Mouse (Mus musculus): ENCODE measurements around the gene Foxf1. TPM values are rescaled to one million over a fixed set of nuclear protein-coding genes. Genes with fewer than 3 reads are reported as not detected.

Gene Foxf1
- polyA plus RNA-seq, 1 experiment from 2014 or later: 1.7 TPM

GRCm38 (mm10) chr8:121117906-121118305 lies 33.7 kb downstream of the Foxf1 start:
- H3K9ac ChIP-seq: no peak overlapping the region; the same call in 1 of the 2 replicates

GRCm38 (mm10) chr8:121118634-121119420 lies 34.6 kb downstream of the Foxf1 start:
- Histone ChIP-seq H3K36me3 (replicated peaks; ENCODE audit: control insufficient read depth, insufficient read depth) (no peaks in the 10 kb centered on the region), H3K4me1 (replicated peaks; ENCODE audit: control insufficient read depth, insufficient read depth, low read length) (no peaks in the 10 kb centered on the region), H3K27ac (no peak overlapping the region), H3K9me3 (ENCODE audit: control insufficient read depth, low read length) (no peaks in the 10 kb centered on the region), H3K9ac (no peak overlapping the region), H3K4me2 (replicated peaks) (no peak overlapping the region), H3K27me3 (ENCODE audit: control insufficient read depth, insufficient read depth, low read length) (peaks cover 100% of the 10 kb centered on the region), H3K4me3 (replicated peaks; ENCODE audit: low read length) (peak overlapping the region; percentile 28)
- no peak for DNase-seq (ENCODE audit: low spot score)
- WGBS: 2% methylated on average over 18 of the region's 18 CpGs
- no peak for ATAC-seq (ENCODE audit: low FRiP score)

More at GRCm38 (mm10) chr8:121117906-121118305, 33.7 kb downstream of the Foxf1 start:
- H3K4me1 ChIP-seq (replicated peaks; ENCODE audit: control insufficient read depth, insufficient read depth, low read length): no peaks in the 10 kb centered on the region
- H3K4me3 ChIP-seq (replicated peaks; ENCODE audit: low read length): peak overlapping the region; percentile 28
- ATAC-seq (ENCODE audit: low FRiP score): no peak
- H3K27ac ChIP-seq: no peak overlapping the region
- H3K27me3 ChIP-seq (ENCODE audit: control insufficient read depth, insufficient read depth, low read length): peaks cover 97% of the 10 kb centered on the region
- no peak for DNase-seq (ENCODE audit: low spot score)
- peak overlapping the region; percentile 53; the same call in 1 of the 2 replicates for H3K4me2 ChIP-seq (replicated peaks)
- WGBS: 0% methylated on average over 28 of the region's 28 CpGs
- no peaks in the 10 kb centered on the region for H3K36me3 ChIP-seq (replicated peaks; ENCODE audit: control insufficient read depth, insufficient read depth)
- H3K9me3 ChIP-seq (ENCODE audit: control insufficient read depth, low read length): no peaks in the 10 kb centered on the region

GRCm38 (mm10) chr8:121119635-121120455 lies 35.7 kb downstream of the Foxf1 start:
- H3K9me3 ChIP-seq (ENCODE audit: control insufficient read depth, low read length): no peaks in the 10 kb centered on the region
- 3% methylated on average over 12 of the region's 12 CpGs for WGBS
- H3K9ac ChIP-seq: no peak overlapping the region
- H3K36me3 ChIP-seq (replicated peaks; ENCODE audit: control insufficient read depth, insufficient read depth): no peaks in the 10 kb centered on the region
- H3K4me3 ChIP-seq (replicated peaks; ENCODE audit: low read length): peak overlapping the region; percentile 28
- H3K4me1 ChIP-seq (replicated peaks; ENCODE audit: control insufficient read depth, insufficient read depth, low read length): no peaks in the 10 kb centered on the region
- H3K27me3 ChIP-seq (ENCODE audit: control insufficient read depth, insufficient read depth, low read length): peaks cover 100% of the 10 kb centered on the region
- ATAC-seq (ENCODE audit: low FRiP score) (no peak), DNase-seq (ENCODE audit: low spot score) (no peak)
- H3K4me2 ChIP-seq (replicated peaks): no peak overlapping the region; the same call in 1 of the 2 replicates
- no peak overlapping the region for H3K27ac ChIP-seq

- WGBS: 7% methylated on average over 17 of the region's 17 CpGs
- peak overlapping the region; percentile 1; the same call in 1 of the 2 replicates for H3K4me3 ChIP-seq (replicated peaks; ENCODE audit: low read length)
Measured at GRCm38 (mm10) chr8:121120456-121121419, 36.6 kb downstream of the Foxf1 start.

GRCm38 (mm10) chr8:121121704-121122103 lies 37.5 kb downstream of the Foxf1 start:
- WGBS: 7% methylated on average over 8 of the region's 8 CpGs
- H3K4me2 ChIP-seq (replicated peaks): no peak overlapping the region
- ATAC-seq (ENCODE audit: low FRiP score) (no peak), DNase-seq (ENCODE audit: low spot score) (no peak)
- H3K4me3 ChIP-seq (replicated peaks; ENCODE audit: low read length): no peak overlapping the region
- no peak overlapping the region for H3K27ac ChIP-seq
- no peaks in the 10 kb centered on the region for H3K4me1 ChIP-seq (replicated peaks; ENCODE audit: control insufficient read depth, insufficient read depth, low read length)
- no peaks in the 10 kb centered on the region for H3K36me3 ChIP-seq (replicated peaks; ENCODE audit: control insufficient read depth, insufficient read depth)
- H3K9me3 ChIP-seq (ENCODE audit: control insufficient read depth, low read length): no peaks in the 10 kb centered on the region
- peaks cover 100% of the 10 kb centered on the region for H3K27me3 ChIP-seq (ENCODE audit: control insufficient read depth, insufficient read depth, low read length)
- H3K9ac ChIP-seq: no peak overlapping the region

More at GRCm38 (mm10) chr8:121120456-121121419, 36.6 kb downstream of the Foxf1 start:
- no peak for ATAC-seq (ENCODE audit: low FRiP score)
- Histone ChIP-seq H3K27me3 (ENCODE audit: control insufficient read depth, insufficient read depth, low read length) (peaks cover 100% of the 10 kb centered on the region), H3K9ac (no peak overlapping the region), H3K4me1 (replicated peaks; ENCODE audit: control insufficient read depth, insufficient read depth, low read length) (no peaks in the 10 kb centered on the region), H3K36me3 (replicated peaks; ENCODE audit: control insufficient read depth, insufficient read depth) (no peaks in the 10 kb centered on the region), H3K4me2 (replicated peaks) (peak overlapping the region; percentile 6; the same call in 1 of the 2 replicates), H3K9me3 (ENCODE audit: control insufficient read depth, low read length) (no peaks in the 10 kb centered on the region), H3K27ac (no peak overlapping the region)
- no peak for DNase-seq (ENCODE audit: low spot score)

GRCm38 (mm10) chr8:121122368-121122767 lies 38.2 kb downstream of the Foxf1 start:
- Histone ChIP-seq H3K27ac (no peak overlapping the region), H3K9me3 (ENCODE audit: control insufficient read depth, low read length) (no peaks in the 10 kb centered on the region), H3K4me2 (replicated peaks) (no peak overlapping the region), H3K36me3 (replicated peaks; ENCODE audit: control insufficient read depth, insufficient read depth) (no peaks in the 10 kb centered on the region), H3K4me3 (replicated peaks; ENCODE audit: low read length) (no peak overlapping the region), H3K9ac (no peak overlapping the region), H3K4me1 (replicated peaks; ENCODE audit: control insufficient read depth, insufficient read depth, low read length) (no peaks in the 10 kb centered on the region), H3K27me3 (ENCODE audit: control insufficient read depth, insufficient read depth, low read length) (peaks cover 100% of the 10 kb centered on the region)
- 5% methylated on average over 7 of the region's 7 CpGs for WGBS
- ATAC-seq (ENCODE audit: low FRiP score): no peak
- no peak for DNase-seq (ENCODE audit: low spot score)

GRCm38 (mm10) chr8:121123113-121123512 lies 38.9 kb downstream of the Foxf1 start:
- H3K9ac ChIP-seq: no peak overlapping the region
- H3K36me3 ChIP-seq (replicated peaks; ENCODE audit: control insufficient read depth, insufficient read depth): no peaks in the 10 kb centered on the region
- no peak overlapping the region for H3K27ac ChIP-seq
- H3K4me2 ChIP-seq (replicated peaks): no peak overlapping the region
- ATAC-seq (ENCODE audit: low FRiP score) (no peak), DNase-seq (ENCODE audit: low spot score) (no peak)
- 0 out of 2 replicates have a peak, but pooled peaks cover 3% of the 10 kb centered on the region for H3K4me1 ChIP-seq (replicated peaks; ENCODE audit: control insufficient read depth, insufficient read depth, low read length)
- no peaks in the 10 kb centered on the region for H3K9me3 ChIP-seq (ENCODE audit: control insufficient read depth, low read length)
- 32% methylated on average over 2 of the region's 2 CpGs for WGBS
- peaks cover 100% of the 10 kb centered on the region for H3K27me3 ChIP-seq (ENCODE audit: control insufficient read depth, insufficient read depth, low read length)
- no peak overlapping the region for H3K4me3 ChIP-seq (replicated peaks; ENCODE audit: low read length)

GRCm38 (mm10) chr8:121124547-121125239 lies 40.5 kb downstream of the Foxf1 start:
- Histone ChIP-seq H3K27me3 (ENCODE audit: control insufficient read depth, insufficient read depth, low read length) (peaks cover 100% of the 10 kb centered on the region), H3K9me3 (ENCODE audit: control insufficient read depth, low read length) (no peaks in the 10 kb centered on the region), H3K4me3 (replicated peaks; ENCODE audit: low read length) (no peak overlapping the region), H3K4me1 (replicated peaks; ENCODE audit: control insufficient read depth, insufficient read depth, low read length) (peaks cover 8% of the 10 kb centered on the region; the same call in 1 of the 2 replicates), H3K27ac (no peak overlapping the region), H3K9ac (no peak overlapping the region), H3K4me2 (replicated peaks) (no peak overlapping the region; the same call in 1 of the 2 replicates), H3K36me3 (replicated peaks; ENCODE audit: control insufficient read depth, insufficient read depth) (no peaks in the 10 kb centered on the region)
- DNase-seq (ENCODE audit: low spot score): no peak
- 2% methylated on average over 17 of the region's 17 CpGs for WGBS
- no peak for ATAC-seq (ENCODE audit: low FRiP score)

Measured in hindbrain, embryonic 14.5 days (tissue).